Mouse (Mus musculus) ES-E14 (cell line): Measurements from ENCODE around the gene Gprc5d. TPM values are rescaled to one million over a fixed set of nuclear protein-coding genes. Genes with fewer than 3 reads are reported as not detected.

Experiments used
- DNase-seq: peaks from one replicate; pipeline ENCODE4 v3.0.0-alpha.2; 2013; ENCODE audit warnings: low read depth, low spot score
- H3K27ac ChIP-seq: 2 replicates; pipeline ENCODE4 v1.5.1; 2012; ENCODE audit warnings: low read depth, mild to moderate bottlenecking, low read length, moderate library complexity, mixed read lengths; ENCODE audit not compliant: poor library complexity, insufficient read depth, severe bottlenecking
- H3K36me3 ChIP-seq: 2 replicates; pipeline ENCODE4 v1.6.1; 2012; ENCODE audit warnings: mild to moderate bottlenecking, low read length, moderate library complexity, mixed read lengths; ENCODE audit not compliant: control insufficient read depth, poor library complexity, insufficient read depth, severe bottlenecking
- H3K4me1 ChIP-seq, 2 experiments: fragments of 150-350 bp in 1 of 2; sonication (generic) in 1 of 2; 2 replicates each; pipeline ENCODE4 v1.6.1; 2012; ENCODE audit warnings: low read length in 2 of 2, mild to moderate bottlenecking in 1 of 2, mixed read lengths in 1 of 2; ENCODE audit not compliant: control insufficient read depth in 2 of 2, insufficient read depth in 2 of 2, poor library complexity in 1 of 2
- H3K4me3 ChIP-seq, 2 experiments: fragments of 150-350 bp in 1 of 2; sonication (generic) in 1 of 2; 2 replicates each; pipeline ENCODE4 v1.5.1; 2012; ENCODE audit warnings: low read length in 2 of 2, low read depth in 1 of 2, mild to moderate bottlenecking in 1 of 2, mixed read lengths in 1 of 2; ENCODE audit not compliant: insufficient read depth in 1 of 2, poor library complexity in 1 of 2, severe bottlenecking in 1 of 2
- H3K9ac ChIP-seq: 2 replicates; pipeline ENCODE4 v1.6.1; 2012; ENCODE audit warnings: low read depth, mild to moderate bottlenecking, low read length, mixed read lengths; ENCODE audit not compliant: poor library complexity, insufficient read depth, severe bottlenecking
- H3K9me3 ChIP-seq: fragments of 150-350 bp; sonication (generic); 2 replicates; pipeline ENCODE4 v1.6.1; 2012; ENCODE audit warnings: low read depth, mild to moderate bottlenecking, low read length; ENCODE audit not compliant: control insufficient read depth, insufficient read depth
- CHD2 ChIP-seq: IDR thresholded peaks from 2 replicates; pipeline ENCODE4 v1.6.1; 2014; ENCODE audit warnings: mild to moderate bottlenecking, low read depth, low read length, inconsistent platforms
- HCFC1 ChIP-seq: IDR thresholded peaks from 2 replicates; pipeline ENCODE4 v1.6.1; 2012; ENCODE audit warnings: low read length, inconsistent platforms, borderline replicate concordance; ENCODE audit not compliant: insufficient read depth
- MAFK ChIP-seq: IDR thresholded peaks from 2 replicates; pipeline ENCODE4 v1.6.1; 2014; ENCODE audit warnings: mild to moderate bottlenecking, low read depth, low read length, inconsistent platforms; ENCODE audit not compliant: insufficient read depth
- ZC3H11A ChIP-seq: IDR thresholded peaks from 2 replicates; pipeline ENCODE4 v1.6.1; 2012; ENCODE audit warnings: low read depth, mild to moderate bottlenecking, inconsistent platforms, low read length, borderline replicate concordance
- ZNF384 ChIP-seq: IDR thresholded peaks from 2 replicates; pipeline ENCODE4 v1.6.1; 2012; ENCODE audit warnings: low read depth, low read length, inconsistent platforms
- in situ Hi-C, 2 experiments: fragments of 600-800 bp; cut with MboI; formaldehyde crosslinking; loops; one replicate each; pipeline ENCODE4 v1.15.1; 2025; ENCODE audit warnings: low sequenced_read_pairs in 2 of 2, inconsistent platforms in 1 of 2; ENCODE audit not compliant: unreplicated experiment in 2 of 2
- total RNA-seq: library from RNA; depleted of rRNA; stranded (reverse); fragments of 300-350 nt; gene quantifications from 2 replicates; pipeline ENCODE4 v1.2.3, GENCODE M21; 2012

The Gprc5d gene
- total RNA-seq, 1 experiment: not detected

GRCm38 (mm10) chr6:135089786-135090185, 28.3 kb downstream of the Gprc5d start:
- no peaks in the 10 kb centered on the region for H3K36me3 ChIP-seq
- H3K9ac ChIP-seq: no peak overlapping the region
- no peaks in the 10 kb centered on the region for H3K9me3 ChIP-seq
- no peak for DNase-seq
- H3K27ac ChIP-seq: no peak overlapping the region
- no peak overlapping the region for H3K4me3 ChIP-seq
- H3K4me1 ChIP-seq: 0 out of 4 replicates have a peak, but pooled peaks cover 0 to 2% of the 10 kb centered on the region in 2 experiments
- no peak for TF ChIP-seq ZC3H11A
- TF ChIP-seq ZNF384: no peak
- no peak for TF ChIP-seq MAFK
- TF ChIP-seq HCFC1: no peak
- no peak for TF ChIP-seq CHD2
- in situ Hi-C loops: loop anchor here (5.0 to 10.0 kb wide), 2 partner anchors 48 to 315 kb away; no protein-coding TSS in a partner anchor

- no peak for TF ChIP-seq CHD2
- TF ChIP-seq ZNF384: peak; percentile 66
- peak; percentile 97 for TF ChIP-seq ZC3H11A
- Histone ChIP-seq H3K27ac (no peak overlapping the region), H3K4me1 (0 out of 4 replicates have a peak, but pooled peaks cover 0 to 2% of the 10 kb centered on the region in 2 experiments), H3K36me3 (no peaks in the 10 kb centered on the region), H3K9ac (no peak overlapping the region), H3K4me3 (no peak overlapping the region), H3K9me3 (no peaks in the 10 kb centered on the region)
- in situ Hi-C loops: no loop called here
- DNase-seq: peak; percentile 87
Observed at GRCm38 (mm10) chr6:135087721-135088451, 30.2 kb downstream of the Gprc5d start.

DNA sequence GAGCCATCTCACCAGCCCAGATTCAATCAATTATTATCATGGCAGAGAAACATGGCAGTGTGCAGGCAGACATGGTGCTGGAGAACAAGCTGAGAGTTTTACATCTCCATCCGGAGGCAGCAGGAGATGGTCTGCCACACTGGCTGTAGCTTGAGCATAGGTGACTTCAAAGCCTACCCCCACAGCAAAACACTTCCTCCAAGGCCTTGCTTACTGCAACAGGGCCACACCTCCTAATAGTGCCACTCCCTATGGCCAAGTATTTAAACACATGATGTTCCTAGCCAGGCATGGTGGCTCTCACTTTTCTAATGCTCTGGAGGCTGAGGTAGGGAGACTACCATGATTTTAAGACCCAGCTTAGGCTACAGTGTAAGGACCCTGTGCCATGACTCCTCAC, 32.4 kb downstream of the Gprc5d start:
- in situ Hi-C loops: no loop called here
- DNase-seq: no peak

DNA sequence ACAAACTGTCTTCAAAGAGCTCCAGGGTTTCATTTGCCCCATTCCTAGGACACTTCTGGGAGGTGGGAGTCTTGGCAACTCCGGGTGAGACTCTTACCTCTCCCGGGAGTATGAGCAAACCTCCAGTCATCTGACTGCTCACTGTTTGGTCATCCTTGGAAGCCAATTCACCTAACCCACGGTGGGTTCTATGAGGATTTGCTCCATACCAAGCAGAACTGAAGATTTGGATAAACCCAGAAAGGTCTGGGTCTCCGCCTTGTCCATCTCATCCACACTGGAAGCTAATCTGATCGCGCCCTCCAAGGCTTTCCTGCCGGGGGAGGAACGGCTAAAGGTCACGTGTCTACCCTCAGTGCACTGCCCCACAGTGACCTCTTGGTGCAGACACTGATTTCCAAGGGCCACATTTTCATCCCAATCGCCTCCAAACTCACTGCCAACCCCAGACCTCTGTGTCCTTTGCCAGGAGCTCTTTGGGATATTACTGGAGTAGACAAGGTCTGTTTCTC, 34.0 kb downstream of the Gprc5d start:
- Histone ChIP-seq H3K4me3 (peak overlapping the region; percentile 14 to 47; a peak in 3 of 4 replicates), H3K36me3 (no peaks in the 10 kb centered on the region), H3K9ac (0 out of 2 replicates have a peak overlapping the region, but pooled peaks have one; percentile 28), H3K4me1 (peaks cover 0 to 2% of the 10 kb centered on the region in 2 experiments; a peak in 1 of 4 replicates), H3K27ac (no peak overlapping the region), H3K9me3 (no peaks in the 10 kb centered on the region)
- no peak for TF ChIP-seq ZC3H11A
- TF ChIP-seq MAFK: no peak
- no peak for TF ChIP-seq CHD2
- no peak for TF ChIP-seq HCFC1
- TF ChIP-seq ZNF384: no peak
- DNase-seq: no peak
- in situ Hi-C loops: no loop called here

More for the DNA sequence above, 32.4 kb downstream of the Gprc5d start:
- Histone ChIP-seq H3K4me3 (no peak overlapping the region), H3K36me3 (no peaks in the 10 kb centered on the region), H3K27ac (no peak overlapping the region), H3K9ac (no peak overlapping the region), H3K9me3 (no peaks in the 10 kb centered on the region), H3K4me1 (0 out of 4 replicates have a peak, but pooled peaks cover 0 to 2% of the 10 kb centered on the region in 2 experiments)
- TF ChIP-seq MAFK (no peak), ZC3H11A (no peak), CHD2 (no peak), ZNF384 (no peak), HCFC1 (no peak)
